Mouse (Mus musculus) midbrain, embryonic 13.5 days (tissue): ENCODE measurements around the gene Srrm4. TPM values are rescaled to one million over a fixed set of nuclear protein-coding genes. Genes with fewer than 3 reads are reported as not detected.
A peak's percentile ranks its signal among the peaks of the same experiment; 100 is the strongest.

Experiments used
- ATAC-seq: fragments of 200-750 bp; cut with Nextera tagmentation; 2 replicates; pipeline ENCODE4 v1.8.0; 2017; ENCODE audit warnings: mild to moderate bottlenecking, moderate TSS enrichment, moderate library complexity
- H3K27ac ChIP-seq: fragments of 300-500 bp; sonication (generic); 2 replicates; pipeline ENCODE4 v1.5.1; 2015; ENCODE audit warnings: inconsistent platforms, mild to moderate bottlenecking, moderate library complexity
- H3K27me3 ChIP-seq: fragments of 300-500 bp; sonication (generic); 2 replicates; pipeline ENCODE4 v1.6.1; 2015; ENCODE audit warnings: mild to moderate bottlenecking, inconsistent platforms
- H3K36me3 ChIP-seq: fragments of 300-500 bp; sonication (generic); 2 replicates; pipeline ENCODE4 v1.6.1; 2015; ENCODE audit warnings: mild to moderate bottlenecking, inconsistent platforms
- H3K4me1 ChIP-seq: fragments of 300-500 bp; sonication (generic); replicated peaks from 2 replicates; pipeline ENCODE4 v1.6.1; 2015; ENCODE audit warnings: inconsistent platforms
- H3K4me2 ChIP-seq: fragments of 300-500 bp; sonication (generic); replicated peaks from 2 replicates; pipeline ENCODE4 v1.6.1; 2015; ENCODE audit warnings: moderate library complexity, mild to moderate bottlenecking, inconsistent platforms
- H3K4me3 ChIP-seq: fragments of 300-500 bp; sonication (generic); replicated peaks from 2 replicates; pipeline ENCODE4 v1.5.1; 2015; ENCODE audit warnings: mild to moderate bottlenecking, inconsistent platforms
- H3K9ac ChIP-seq: fragments of 300-500 bp; sonication (generic); replicated peaks from 2 replicates; pipeline ENCODE4 v1.6.1; 2015; ENCODE audit warnings: mild to moderate bottlenecking, inconsistent platforms
- H3K9me3 ChIP-seq: fragments of 300-500 bp; sonication (generic); 2 replicates; pipeline ENCODE4 v1.6.1; 2016; ENCODE audit warnings: mild to moderate bottlenecking, inconsistent platforms
- WGBS: fragments of 180-500 bp; shearing (Covaris S2); methylation state at CpG from one replicate; pipeline ENCODE4 v1.1.7; 2015; 5-methylcytosine and 5-hydroxymethylcytosine counted together
- polyA plus RNA-seq: library from polyadenylated mRNA; unstranded; fragments of >200 nt; fragmentation: Nextera tagmentation; extraction: Ambion mirVana; gene quantifications from 2 replicates; pipeline ENCODE4 v1.2.1, GENCODE M21; 2015

Gene Srrm4
- 21.7 and 22.5 TPM in 2 replicates for polyA plus RNA-seq

- H3K4me1 ChIP-seq: peaks cover 62% of the 10 kb centered on the region
- H3K9me3 ChIP-seq: no peaks in the 10 kb centered on the region
- peak within 1 kb of the TSS; percentile 79 for H3K4me3 ChIP-seq
- H3K27ac ChIP-seq: peak within 1 kb of the TSS; percentile 95
- no peaks in the 10 kb centered on the region for H3K36me3 ChIP-seq
- H3K9ac ChIP-seq: peak within 1 kb of the TSS; percentile 86
- ATAC-seq: peak; percentile 89
- H3K4me2 ChIP-seq: peak within 1 kb of the TSS; percentile 86
- H3K27me3 ChIP-seq: 0 out of 2 replicates have a peak, but pooled peaks cover 2% of the 10 kb centered on the region
- under 1% methylated on average over 52 of the region's 53 CpGs for WGBS
These were observed at the start of gene Srrm4 for GRCm38 (mm10) chr5:116591346-116592048. TSS of gene Srrm4 (minus strand) at chr5:116591817.

DNA sequence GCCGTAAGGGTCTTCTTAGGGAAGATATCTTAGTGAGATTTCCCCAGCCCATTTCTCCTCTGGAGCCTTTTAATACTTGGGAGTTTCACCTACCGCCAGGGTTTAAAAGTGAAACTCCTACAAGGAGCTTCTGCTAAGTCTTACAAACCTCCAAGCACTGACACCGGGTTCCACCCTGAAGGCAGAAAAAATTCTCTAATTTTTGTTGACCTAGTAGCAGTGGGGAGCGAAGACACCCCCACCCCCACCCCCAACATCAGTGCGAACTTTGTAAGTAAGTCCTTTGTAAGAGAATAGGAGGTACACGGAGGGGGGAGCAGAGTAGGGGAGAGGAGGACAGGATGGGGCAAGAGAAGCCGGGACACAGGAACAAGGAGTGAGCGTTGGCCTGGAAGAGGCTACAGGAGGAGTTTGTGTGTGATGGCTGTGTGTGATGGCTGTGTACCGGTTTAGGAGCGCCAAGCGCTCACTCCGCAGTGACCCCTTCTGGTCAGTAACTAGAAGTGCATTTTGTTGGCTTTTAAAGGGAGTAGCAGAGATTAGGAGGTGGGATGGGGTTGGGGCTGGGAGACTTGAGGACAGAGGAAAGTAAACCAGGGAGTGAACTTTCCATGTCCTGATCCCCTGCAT is 1.3 kb upstream of the Srrm4 start:
- no peaks in the 10 kb centered on the region for H3K36me3 ChIP-seq
- peak overlapping the region; percentile 86 for H3K4me2 ChIP-seq
- peak; percentile 73 for ATAC-seq
- peaks cover 48% of the 10 kb centered on the region for H3K4me1 ChIP-seq
- 0% methylated on average over 12 of the region's 12 CpGs for WGBS
- 0 out of 2 replicates have a peak, but pooled peaks cover 2% of the 10 kb centered on the region for H3K27me3 ChIP-seq
- no peaks in the 10 kb centered on the region for H3K9me3 ChIP-seq
- peak overlapping the region; percentile 95 for H3K27ac ChIP-seq
- H3K4me3 ChIP-seq: peak overlapping the region; percentile 79
- peak overlapping the region; percentile 86; the same call in 1 of the 2 replicates for H3K9ac ChIP-seq

- WGBS: 0% methylated on average over 30 of the region's 32 CpGs
- Histone ChIP-seq H3K4me2 (peak overlapping the region; percentile 86), H3K27ac (peak overlapping the region; percentile 95), H3K9me3 (no peaks in the 10 kb centered on the region), H3K4me1 (peaks cover 55% of the 10 kb centered on the region), H3K27me3 (0 out of 2 replicates have a peak, but pooled peaks cover 2% of the 10 kb centered on the region), H3K36me3 (no peaks in the 10 kb centered on the region), H3K4me3 (peak overlapping the region; percentile 79), H3K9ac (peak overlapping the region; percentile 86)
- peak; percentile 49 for ATAC-seq
These were observed 608 bp upstream of the Srrm4 start for GRCm38 (mm10) chr5:116592049-116592800.

GRCm38 (mm10) chr5:116590698-116591097 is 919 bp downstream of the Srrm4 start:
- 0 out of 2 replicates have a peak, but pooled peaks cover 2% of the 10 kb centered on the region for H3K27me3 ChIP-seq
- WGBS: under 1% methylated on average over 10 of the region's 10 CpGs
- no peaks in the 10 kb centered on the region for H3K9me3 ChIP-seq
- H3K4me3 ChIP-seq: peak overlapping the region; percentile 79
- no peaks in the 10 kb centered on the region for H3K36me3 ChIP-seq
- peaks cover 70% of the 10 kb centered on the region for H3K4me1 ChIP-seq
- H3K27ac ChIP-seq: peak overlapping the region; percentile 95
- peak overlapping the region; percentile 86 for H3K9ac ChIP-seq
- ATAC-seq: no peak
- peak overlapping the region; percentile 86 for H3K4me2 ChIP-seq

GRCm38 (mm10) chr5:116589631-116590030 is 2.0 kb downstream of the Srrm4 start:
- H3K4me2 ChIP-seq: peak overlapping the region; percentile 86
- no peaks in the 10 kb centered on the region for H3K27me3 ChIP-seq
- H3K4me1 ChIP-seq: peaks cover 77% of the 10 kb centered on the region
- H3K9ac ChIP-seq: peak overlapping the region; percentile 86
- ATAC-seq: no peak
- peak overlapping the region; percentile 79 for H3K4me3 ChIP-seq
- H3K9me3 ChIP-seq: no peaks in the 10 kb centered on the region
- 49% methylated on average over 8 of the region's 8 CpGs for WGBS
- H3K27ac ChIP-seq: peak overlapping the region; percentile 95
- H3K36me3 ChIP-seq: no peaks in the 10 kb centered on the region

- no peaks in the 10 kb centered on the region for H3K27me3 ChIP-seq
- no peaks in the 10 kb centered on the region for H3K36me3 ChIP-seq
- peak overlapping the region; percentile 86 for H3K9ac ChIP-seq
- peak overlapping the region; percentile 19; the same call in 1 of the 2 replicates for H3K27ac ChIP-seq
- peaks cover 79% of the 10 kb centered on the region for H3K4me1 ChIP-seq
- 31% methylated on average over 10 of the region's 10 CpGs for WGBS
- ATAC-seq: no peak
- H3K4me2 ChIP-seq: peak overlapping the region; percentile 86
- H3K4me3 ChIP-seq: peak overlapping the region; percentile 79
- no peaks in the 10 kb centered on the region for H3K9me3 ChIP-seq
These were observed 2.8 kb downstream of the Srrm4 start for GRCm38 (mm10) chr5:116588836-116589235.

GRCm38 (mm10) chr5:116579533-116579932 is 12.1 kb downstream of the Srrm4 start:
- Histone ChIP-seq H3K9ac (no peak overlapping the region), H3K9me3 (peaks cover 8% of the 10 kb centered on the region; the same call in 1 of the 2 replicates), H3K27ac (0 out of 2 replicates have a peak overlapping the region, but pooled peaks have one; percentile 12), H3K4me3 (no peak overlapping the region), H3K4me1 (peaks cover 38% of the 10 kb centered on the region), H3K4me2 (no peak overlapping the region), H3K27me3 (no peaks in the 10 kb centered on the region), H3K36me3 (peaks cover 35% of the 10 kb centered on the region)
- WGBS: 88% methylated on average over 8 of the region's 8 CpGs
- ATAC-seq: no peak

GRCm38 (mm10) chr5:116577082-116577481 is 14.5 kb downstream of the Srrm4 start:
- Histone ChIP-seq H3K36me3 (peaks cover 32% of the 10 kb centered on the region), H3K4me1 (peaks cover 44% of the 10 kb centered on the region), H3K4me3 (no peak overlapping the region), H3K9ac (no peak overlapping the region), H3K27ac (no peak overlapping the region), H3K27me3 (no peaks in the 10 kb centered on the region), H3K4me2 (no peak overlapping the region), H3K9me3 (peaks cover 8% of the 10 kb centered on the region; the same call in 1 of the 2 replicates)
- ATAC-seq: no peak
- 89% methylated on average over 5 of the region's 5 CpGs for WGBS

GRCm38 (mm10) chr5:116573307-116573706 is 18.3 kb downstream of the Srrm4 start:
- no peak for ATAC-seq
- H3K4me2 ChIP-seq: peak overlapping the region; percentile 28; the same call in 1 of the 2 replicates
- H3K9ac ChIP-seq: peak overlapping the region; percentile 41; the same call in 1 of the 2 replicates
- peaks cover 73% of the 10 kb centered on the region for H3K4me1 ChIP-seq
- H3K9me3 ChIP-seq: peaks cover 8% of the 10 kb centered on the region; the same call in 1 of the 2 replicates
- H3K27ac ChIP-seq: peak overlapping the region; percentile 58
- H3K4me3 ChIP-seq: no peak overlapping the region
- 17% methylated on average over 9 of the region's 9 CpGs for WGBS
- peaks cover 13% of the 10 kb centered on the region for H3K36me3 ChIP-seq
- no peaks in the 10 kb centered on the region for H3K27me3 ChIP-seq

GRCm38 (mm10) chr5:116571936-116572335 is 19.7 kb downstream of the Srrm4 start:
- no peaks in the 10 kb centered on the region for H3K36me3 ChIP-seq
- H3K27me3 ChIP-seq: no peaks in the 10 kb centered on the region
- H3K9ac ChIP-seq: no peak overlapping the region
- WGBS: 47% methylated on average over 1 of the region's 5 CpGs
- ATAC-seq: no peak
- H3K4me3 ChIP-seq: no peak overlapping the region
- H3K4me2 ChIP-seq: peak overlapping the region; percentile 29; the same call in 1 of the 2 replicates
- peak overlapping the region; percentile 76 for H3K27ac ChIP-seq
- H3K4me1 ChIP-seq: peaks cover 75% of the 10 kb centered on the region
- no peaks in the 10 kb centered on the region for H3K9me3 ChIP-seq

DNA sequence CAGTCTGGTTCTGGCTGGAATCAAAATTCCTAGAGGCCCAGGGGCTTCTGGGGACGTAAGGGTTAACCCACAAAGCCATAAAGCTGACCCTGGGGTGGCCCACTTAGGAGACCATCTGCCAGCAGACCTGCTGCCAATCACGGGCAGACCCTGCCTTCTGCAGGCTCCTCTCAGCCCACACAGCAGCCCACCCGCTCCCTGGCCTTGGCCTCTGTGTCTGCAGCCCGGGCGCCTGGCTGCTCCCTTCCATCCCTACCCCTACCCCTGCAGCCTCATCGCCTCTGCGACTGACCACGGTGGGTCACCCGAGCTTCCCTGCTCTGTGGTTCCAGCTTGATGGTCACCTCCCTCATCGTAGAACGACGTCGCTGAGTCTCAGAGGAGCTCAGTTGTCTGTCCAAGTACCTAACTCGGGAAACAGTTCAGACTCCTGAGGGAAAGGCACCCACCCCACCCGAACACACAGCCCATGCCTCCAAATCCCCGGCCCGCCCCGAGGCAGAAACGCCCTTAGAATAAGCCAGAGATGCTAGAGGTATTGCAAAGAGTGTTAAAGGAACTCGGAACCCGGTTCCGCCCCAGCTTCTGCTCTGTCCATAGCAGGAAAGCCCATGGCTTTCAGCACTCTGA is 20.3 kb downstream of the Srrm4 start:
- Histone ChIP-seq H3K9me3 (no peaks in the 10 kb centered on the region), H3K4me1 (peaks cover 81% of the 10 kb centered on the region), H3K4me2 (peak overlapping the region; percentile 29), H3K36me3 (no peaks in the 10 kb centered on the region), H3K27me3 (no peaks in the 10 kb centered on the region), H3K27ac (peak overlapping the region; percentile 76), H3K9ac (peak overlapping the region; percentile 42; the same call in 1 of the 2 replicates), H3K4me3 (no peak overlapping the region)
- WGBS: 17% methylated on average over 22 of the region's 22 CpGs
- ATAC-seq: peak; percentile 78
